In genomic region chr5:144978533-144979107, GRCm38 (mm10) we compare ENCODE assay signal across 12 mouse cellular contexts. TPM values are rescaled to one million over a fixed set of nuclear protein-coding genes. Genes with fewer than 3 reads are reported as not detected.
A peak's percentile ranks its signal among the peaks of the same experiment; 100 is the strongest.
DNase-seq lines count a peak whose midpoint lies in the region; ATAC-seq lines count a peak whose summit lies in the region.
"Had no signal": no experiment of that assay in that cellular context is flagged by ENCODE, and none has a peak within 500 bp of the region (broad histone marks: within the 10 kb centered on the region; RNA-seq: fewer than 3 reads in every experiment).

No protein-coding gene starts in this region.

- ATAC-seq in midbrain, embryonic 11.5 days (ENCODE audit: low FRiP score), result no peak
- no peak for ATAC-seq in midbrain, embryonic 14.5 days (ENCODE audit: low FRiP score, low TSS enrichment)
- ATAC-seq in megakaryocyte progenitor cell, adult 5-6 weeks (replicated peaks; ENCODE audit: poor library complexity), result no peak
- no peak for ATAC-seq in frontal cortex, adult (ENCODE audit: low TSS enrichment)

- no peak overlapping the region for H3K27ac ChIP-seq in midbrain, embryonic 11.5 days (ENCODE audit: low read depth, low read length)
- no peak overlapping the region for H3K27ac ChIP-seq in midbrain, embryonic 14.5 days (replicated peaks; ENCODE audit: low read depth, low read length)
- H3K27ac ChIP-seq: liver, embryonic 13.5 days; neural tube, embryonic 13.5 days had no signal

- peak; percentile 47 for DNase-seq in midbrain, embryonic 11.5 days (ENCODE audit: low spot score, missing footprints)
- no peak for DNase-seq in midbrain, embryonic 14.5 days
- DNase-seq in heart, postnatal 14 days, result peak; percentile 40 to 47
- DNase-seq in large intestine, adult 2 months (ENCODE audit: low read depth, low spot score), result peak; percentile 69
- peak; percentile 75 for DNase-seq in urinary bladder, postnatal 25 days (ENCODE audit: low spot score)
- no peak for DNase-seq in spleen, postnatal 10 days (ENCODE audit: low spot score in 2 of 2)
- DNase-seq: liver, embryonic 13.5 days; thymus, postnatal 36 days had no signal

- H3K4me3 ChIP-seq in midbrain, embryonic 11.5 days (ENCODE audit: low read depth, low read length), result no peak overlapping the region
- no peak overlapping the region for H3K4me3 ChIP-seq in midbrain, embryonic 14.5 days (replicated peaks; ENCODE audit: low read depth, low read length)
- H3K4me3 ChIP-seq: erythroblast, embryonic 14.5 days; liver, embryonic 13.5 days; neural tube, embryonic 13.5 days had no signal

- H3K27me3 ChIP-seq in midbrain, embryonic 11.5 days (ENCODE audit: control insufficient read depth, insufficient read depth, low read length), result no peaks in the 10 kb centered on the region
- H3K27me3 ChIP-seq in midbrain, embryonic 14.5 days (ENCODE audit: control insufficient read depth, insufficient read depth, low read length), result no peaks in the 10 kb centered on the region
- H3K27me3 ChIP-seq: liver, embryonic 13.5 days; neural tube, embryonic 13.5 days had no signal

- no peaks in the 10 kb centered on the region for H3K4me1 ChIP-seq in midbrain, embryonic 11.5 days (ENCODE audit: control insufficient read depth, insufficient read depth, low read length)
- no peaks in the 10 kb centered on the region for H3K4me1 ChIP-seq in midbrain, embryonic 14.5 days (ENCODE audit: control insufficient read depth, insufficient read depth, low read length)
- H3K4me1 ChIP-seq: liver, embryonic 13.5 days; neural tube, embryonic 13.5 days had no signal

- no peaks in the 10 kb centered on the region for H3K36me3 ChIP-seq in midbrain, embryonic 11.5 days (ENCODE audit: control insufficient read depth, insufficient read depth, low read length)
- H3K36me3 ChIP-seq in midbrain, embryonic 14.5 days (ENCODE audit: control insufficient read depth, insufficient read depth, low read length), result no peaks in the 10 kb centered on the region
- H3K36me3 ChIP-seq: liver, embryonic 13.5 days; neural tube, embryonic 13.5 days had no signal

- no peak overlapping the region for H3K9ac ChIP-seq in midbrain, embryonic 11.5 days (ENCODE audit: low read length)
- no peak overlapping the region for H3K9ac ChIP-seq in midbrain, embryonic 14.5 days (replicated peaks; ENCODE audit: low read length)
- H3K9ac ChIP-seq: liver, embryonic 13.5 days; neural tube, embryonic 13.5 days had no signal

- intact Hi-C loops in heart, postnatal 14 days (cut with DNase I), result no loop called here

- H3K4me2 ChIP-seq in midbrain, embryonic 11.5 days, result no peak overlapping the region
- H3K4me2 ChIP-seq in midbrain, embryonic 14.5 days (ENCODE audit: low read length), result no peak overlapping the region
- H3K4me2 ChIP-seq: liver, embryonic 13.5 days; neural tube, embryonic 13.5 days had no signal

- 81% methylated on average over 10 of the region's 10 CpGs for WGBS in midbrain, embryonic 11.5 days
- 81% methylated on average over 10 of the region's 10 CpGs for WGBS in midbrain, embryonic 14.5 days
- WGBS in large intestine, adult 2 months, result 24% methylated on average over 10 of the region's 10 CpGs

- peaks cover 4% of the 10 kb centered on the region; the same call in 1 of the 2 replicates for H3K9me3 ChIP-seq in midbrain, embryonic 11.5 days (ENCODE audit: control insufficient read depth, low read length)
- no peaks in the 10 kb centered on the region for H3K9me3 ChIP-seq in midbrain, embryonic 14.5 days (ENCODE audit: control insufficient read depth, low read length)
- H3K9me3 ChIP-seq: neural tube, embryonic 13.5 days had no signal

RNA-seq across cellular contexts. Expression of gene Smurf1, which starts 13.0 kb away (rescaled TPM):
- 13.2 and 17.8 TPM in 2 replicates for polyA plus RNA-seq in midbrain, embryonic 11.5 days (2014; fragmentation: Nextera tagmentation; extraction: Ambion mirVana)
- polyA plus RNA-seq in midbrain, embryonic 14.5 days (2014; fragmentation: Nextera tagmentation; extraction: Ambion mirVana), result 42.8 and 44.9 TPM in 2 replicates
- total RNA-seq in heart, postnatal 14 days (2021), result 10 to 100 TPM; 23.7 to 25.4 TPM
- polyA plus RNA-seq in large intestine, adult 2 months (2012; rRNA removed), result 11.6 and 15.9 TPM in 2 replicates
- total RNA-seq in megakaryocyte progenitor cell, adult 5-6 weeks (2015), result 2.7 and 3.5 TPM in 2 replicates
- total RNA-seq in megakaryocyte progenitor cell, adult 5-6 weeks (2017), result 2.8 and 4.1 TPM in 2 replicates

RNA-seq across cellular contexts. Expression of gene Gm4871, which starts 53.9 kb away (rescaled TPM):
- not detected in 2 replicates for polyA plus RNA-seq in midbrain, embryonic 11.5 days (2014; fragmentation: Nextera tagmentation; extraction: Ambion mirVana)
- polyA plus RNA-seq in midbrain, embryonic 14.5 days (2014; fragmentation: Nextera tagmentation; extraction: Ambion mirVana), result not detected in 2 replicates
- not detected for total RNA-seq in heart, postnatal 14 days (2021)
- polyA plus RNA-seq in large intestine, adult 2 months (2012; rRNA removed), result not detected in 2 replicates
- total RNA-seq in megakaryocyte progenitor cell, adult 5-6 weeks (2015), result not detected in 2 replicates
- not detected in 2 replicates for total RNA-seq in megakaryocyte progenitor cell, adult 5-6 weeks (2017)
- polyA plus RNA-seq: erythroblast, embryonic 14.5 days; liver, embryonic 13.5 days; neural tube, embryonic 13.5 days had no signal

Comparison
In these comparisons a context has a peak if more than half of its experiments do, and no peak if none do; other contexts are left out.
1. DNase-seq: peak in midbrain, embryonic 11.5 days (single experiment), heart, postnatal 14 days (2 of 2), large intestine, adult 2 months (single experiment) and urinary bladder, postnatal 25 days (single experiment); none in midbrain, embryonic 14.5 days (single experiment) and spleen, postnatal 10 days (0 of 2).